Mouse (Mus musculus) retina, adult 2 months (tissue): ENCODE measurements around the gene Zp3.

ENCODE experiments used
- DNase-seq: peaks from one replicate; pipeline ENCODE4 v3.0.0-alpha.2; 2012; ENCODE audit warnings: low read depth, low spot score

Gene Zp3

GRCm38 (mm10) chr5:135979904-135980303 is at the start of gene Zp3:
TSS of gene Zp3 (plus strand) at chr5:135980099.
- no peak for DNase-seq

GRCm38 (mm10) chr5:135931526-135931925 is 48.4 kb upstream of the Zp3 start:
- no peak for DNase-seq

- no peak for DNase-seq
Measured at GRCm38 (mm10) chr5:135932359-135932758, 47.5 kb upstream of the Zp3 start.

GRCm38 (mm10) chr5:135933222-135933899 is 46.5 kb upstream of the Zp3 start:
- no peak for DNase-seq

GRCm38 (mm10) chr5:135933900-135934441 is 45.9 kb upstream of the Zp3 start:
- no peak for DNase-seq

- peak; percentile 94 for DNase-seq
Measured at GRCm38 (mm10) chr5:135934481-135935175, 45.3 kb upstream of the Zp3 start, which contains the start of gene Ywhag. TSS of gene Ywhag (minus strand) at chr5:135934616.

- no peak for DNase-seq
Measured at GRCm38 (mm10) chr5:135935176-135935523, 44.7 kb upstream of the Zp3 start.

- DNase-seq = no peak
Measured at GRCm38 (mm10) chr5:135935641-135936190, 44.2 kb upstream of the Zp3 start.

GRCm38 (mm10) chr5:135940587-135940986 is 39.3 kb upstream of the Zp3 start:
- DNase-seq = no peak

- no peak for DNase-seq
Measured at GRCm38 (mm10) chr5:135942710-135943109, 37.2 kb upstream of the Zp3 start.

GRCm38 (mm10) chr5:135945916-135946408 is 33.9 kb upstream of the Zp3 start:
- peak; percentile 11 for DNase-seq

GRCm38 (mm10) chr5:135946621-135947020 is 33.3 kb upstream of the Zp3 start:
- DNase-seq = no peak

GRCm38 (mm10) chr5:135950710-135951412 is 29.0 kb upstream of the Zp3 start:
- DNase-seq = no peak

GRCm38 (mm10) chr5:135951660-135952059 is 28.2 kb upstream of the Zp3 start:
- DNase-seq = no peak

GRCm38 (mm10) chr5:135952830-135953229 is 27.1 kb upstream of the Zp3 start:
- DNase-seq = no peak

- no peak for DNase-seq
Measured at GRCm38 (mm10) chr5:135956300-135957206, 23.3 kb upstream of the Zp3 start.

GRCm38 (mm10) chr5:135957207-135957974 is 22.5 kb upstream of the Zp3 start:
- peak; percentile 88 for DNase-seq

GRCm38 (mm10) chr5:135958367-135958766 is 21.5 kb upstream of the Zp3 start:
- no peak for DNase-seq

- no peak for DNase-seq
Measured at GRCm38 (mm10) chr5:135959911-135960310, 20.0 kb upstream of the Zp3 start.
